Mouse (Mus musculus) midbrain, postnatal 0 days (tissue): ENCODE measurements around the gene Gm38393. TPM values are rescaled to one million over a fixed set of nuclear protein-coding genes. Genes with fewer than 3 reads are reported as not detected.

Experiments
- ATAC-seq: fragments of 200-750 bp; cut with Nextera tagmentation; 2 replicates; pipeline ENCODE4 v1.8.0; 2017; ENCODE audit warnings: moderate number of reproducible peaks, mild to moderate bottlenecking, moderate TSS enrichment, moderate library complexity; ENCODE audit not compliant: low FRiP score
- DNase-seq: peaks from one replicate; pipeline ENCODE4 v3.0.0-alpha.2; 2015; ENCODE audit warnings: low spot score
- H3K27ac ChIP-seq: fragments of 300-500 bp; sonication (generic); 2 replicates; pipeline ENCODE4 v1.5.1; 2014; ENCODE audit warnings: low read depth, mild to moderate bottlenecking, low read length, mixed read lengths
- H3K27me3 ChIP-seq: fragments of 300-500 bp; sonication (generic); 2 replicates; pipeline ENCODE4 v1.6.1; 2014; ENCODE audit warnings: low read length, control low read depth, mixed read lengths; ENCODE audit not compliant: insufficient read depth
- H3K36me3 ChIP-seq: fragments of 300-500 bp; sonication (generic); 2 replicates; pipeline ENCODE4 v1.6.1; 2014; ENCODE audit warnings: low read length, control low read depth, mixed read lengths; ENCODE audit not compliant: insufficient read depth
- H3K4me1 ChIP-seq: fragments of 300-500 bp; sonication (generic); 2 replicates; pipeline ENCODE4 v1.6.1; 2014; ENCODE audit warnings: mild to moderate bottlenecking, control low read depth, antibody characterized with exemption, low read length, mixed read lengths; ENCODE audit not compliant: insufficient read depth
- H3K4me2 ChIP-seq: fragments of 300-500 bp; sonication (generic); 2 replicates; pipeline ENCODE4 v1.6.1; 2014; ENCODE audit warnings: low read depth, mild to moderate bottlenecking, low read length, mixed read lengths; ENCODE audit not compliant: poor library complexity, severe bottlenecking
- H3K4me3 ChIP-seq: fragments of 300-500 bp; sonication (generic); 2 replicates; pipeline ENCODE4 v1.5.1; 2014; ENCODE audit warnings: low read depth, mild to moderate bottlenecking, low read length, moderate library complexity
- H3K9ac ChIP-seq: fragments of 300-500 bp; sonication (generic); replicated peaks from 2 replicates; pipeline ENCODE4 v1.6.1; 2014; ENCODE audit warnings: mild to moderate bottlenecking, low read length, moderate library complexity, mixed read lengths; ENCODE audit not compliant: poor library complexity, severe bottlenecking
- H3K9me3 ChIP-seq: fragments of 300-500 bp; sonication (generic); 2 replicates; pipeline ENCODE4 v1.6.1; 2016; ENCODE audit warnings: low read length, control low read depth
- CTCF ChIP-seq: IDR thresholded peaks from 2 replicates; pipeline ENCODE4 v1.5.1; 2016; ENCODE audit warnings: antibody characterized with exemption, mild to moderate bottlenecking
- WGBS: fragments of 180-500 bp; shearing (Covaris S2); extraction: QIAGEN DNeasy Blood & Tissue Kit; methylation state at CpG from one replicate; pipeline ENCODE4 v1.1.7; 2014; 5-methylcytosine and 5-hydroxymethylcytosine counted together
- polyA plus RNA-seq: library from polyadenylated mRNA; unstranded; fragments of >200 nt; fragmentation: Nextera tagmentation; extraction: Ambion mirVana; gene quantifications from 2 replicates; pipeline ENCODE4 v1.2.1, GENCODE M21; 2015
- total RNA-seq: library from RNA; depleted of rRNA; stranded (reverse); fragments of >200 nt; gene quantifications from 2 replicates; pipeline ENCODE4 v1.2.3, GENCODE M21; 2014; rRNA removed

Gm38393 gene
- total and polyA plus RNA-seq, 2 experiments from 2014 or later = 5.7 to 70.7 TPM

DNA sequence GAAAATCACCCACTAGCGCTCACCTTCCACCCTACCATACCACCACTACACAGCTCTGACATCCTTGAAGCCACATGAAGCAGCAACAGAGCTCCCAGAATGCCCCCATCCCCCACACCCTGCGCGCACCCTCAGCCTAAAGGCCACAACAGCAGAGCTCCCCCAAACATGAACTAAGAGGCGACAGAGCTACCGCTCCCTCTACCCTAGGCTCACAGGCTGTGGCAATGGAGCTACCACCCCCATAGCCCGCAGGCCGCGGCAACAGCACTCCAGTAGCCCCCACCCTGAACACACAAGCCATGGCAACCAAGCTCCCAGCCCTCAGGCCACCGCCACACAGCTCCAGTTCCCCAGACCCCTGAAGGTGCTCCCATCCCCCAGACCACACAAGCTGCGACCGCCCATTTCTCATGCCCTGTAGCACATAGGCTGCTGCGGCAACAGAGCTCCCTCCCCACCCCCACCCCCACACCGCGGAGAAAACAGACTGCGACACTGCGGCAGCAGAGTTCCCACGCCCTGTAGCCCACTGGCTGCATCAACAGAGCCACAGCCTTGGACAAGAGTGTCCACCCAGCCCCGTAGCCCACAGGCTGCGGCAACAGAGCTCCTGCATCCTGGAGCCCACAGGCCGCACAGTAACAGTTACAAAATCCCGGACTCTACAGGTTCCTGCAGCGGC lies 801 bp downstream of the Gm38393 start:
- H3K27me3 ChIP-seq = no peaks in the 10 kb centered on the region
- peak overlapping the region; percentile 42 for H3K4me2 ChIP-seq
- 52% methylated on average over 22 of the region's 22 CpGs for WGBS
- no peaks in the 10 kb centered on the region for H3K4me1 ChIP-seq
- DNase-seq (peak; percentile 72), ATAC-seq (peak; percentile 82)
- peak overlapping the region; percentile 71 for H3K9ac ChIP-seq
- H3K27ac ChIP-seq = peak overlapping the region; percentile 86
- no peaks in the 10 kb centered on the region for H3K36me3 ChIP-seq
- no peak for TF ChIP-seq CTCF
- peak overlapping the region; percentile 36 for H3K4me3 ChIP-seq
- H3K9me3 ChIP-seq = peaks cover 12% of the 10 kb centered on the region; the same call in 1 of the 2 replicates

DNA sequence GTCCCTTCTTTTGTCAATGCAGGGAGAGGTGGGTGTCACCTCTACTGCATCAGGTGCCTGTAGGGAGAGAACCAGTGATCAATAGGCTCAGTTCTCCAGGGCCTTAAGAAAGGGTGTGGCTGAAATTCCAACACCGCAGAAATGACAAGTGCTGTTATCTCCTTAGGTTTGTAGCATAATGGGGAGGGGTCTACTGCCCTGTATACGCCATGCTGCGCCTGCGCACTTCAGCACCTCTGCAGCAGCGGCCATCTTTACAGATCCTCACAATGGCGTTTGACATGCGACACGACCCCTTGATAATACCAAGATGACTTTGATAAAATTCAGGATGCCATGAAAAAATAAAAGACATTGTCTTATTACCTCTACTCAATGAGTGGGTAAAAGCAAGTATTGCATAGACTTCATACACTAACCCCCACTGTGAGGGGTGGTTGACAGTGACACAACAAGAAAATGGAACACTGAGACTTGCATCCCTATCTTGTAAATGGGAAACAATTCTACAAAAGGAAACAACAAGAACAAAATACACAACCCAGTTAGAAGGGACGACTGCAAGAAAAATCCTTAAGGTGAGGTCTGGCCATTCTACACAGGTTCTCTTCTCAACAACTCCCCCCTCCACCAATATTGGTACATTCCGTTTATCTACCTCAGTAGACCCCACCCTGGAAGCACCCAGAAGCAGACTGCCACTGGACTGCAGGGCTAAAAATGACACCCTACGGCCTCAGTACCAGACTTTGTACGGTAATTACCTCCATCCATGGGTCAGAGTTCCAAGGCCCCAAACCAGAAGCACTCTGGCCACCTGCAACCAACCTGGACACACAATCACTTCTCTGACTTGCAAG lies 1.6 kb downstream of the Gm38393 start:
- WGBS = 51% methylated on average over 12 of the region's 12 CpGs
- no peaks in the 10 kb centered on the region for H3K4me1 ChIP-seq
- peak; percentile 89 for DNase-seq
- no peak for TF ChIP-seq CTCF
- ATAC-seq = peak; percentile 85
- peak overlapping the region; percentile 36 for H3K4me3 ChIP-seq
- peak overlapping the region; percentile 42 for H3K4me2 ChIP-seq
- no peaks in the 10 kb centered on the region for H3K27me3 ChIP-seq
- H3K9me3 ChIP-seq = peaks cover 12% of the 10 kb centered on the region; the same call in 1 of the 2 replicates
- peak overlapping the region; percentile 86 for H3K27ac ChIP-seq
- peak overlapping the region; percentile 71 for H3K9ac ChIP-seq
- H3K36me3 ChIP-seq = no peaks in the 10 kb centered on the region

DNA sequence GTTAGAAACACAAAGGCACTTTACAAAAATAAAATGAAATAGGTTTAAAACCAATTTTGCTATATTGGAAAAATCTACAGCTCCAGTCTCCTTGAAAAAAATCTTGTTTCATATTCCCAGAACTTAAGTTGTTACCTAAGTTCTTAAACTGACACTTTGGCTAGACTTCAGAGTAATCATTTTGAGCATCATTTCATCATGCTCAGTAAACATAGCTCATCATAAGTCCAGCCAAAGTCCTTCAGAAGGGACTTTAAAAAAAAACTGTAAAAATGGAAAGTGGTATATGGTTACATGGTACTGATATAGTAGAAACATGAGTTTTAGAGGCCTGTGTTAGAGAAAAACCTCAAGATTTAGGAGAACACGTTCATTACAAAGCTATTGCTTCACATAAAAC lies 26.2 kb downstream of the Gm38393 start:
- H3K4me3 ChIP-seq = no peak overlapping the region
- no peak overlapping the region for H3K9ac ChIP-seq
- H3K27me3 ChIP-seq = no peaks in the 10 kb centered on the region
- H3K4me2 ChIP-seq = no peak overlapping the region
- DNase-seq = no peak
- no peaks in the 10 kb centered on the region; the same call in 1 of the 2 replicates for H3K36me3 ChIP-seq
- no peaks in the 10 kb centered on the region for H3K4me1 ChIP-seq
- H3K9me3 ChIP-seq = no peaks in the 10 kb centered on the region
- no peak for TF ChIP-seq CTCF
- no peak for ATAC-seq
- WGBS = 57% methylated on average over 1 of the region's 1 CpGs
- H3K27ac ChIP-seq = no peak overlapping the region

Other genes with a start within 250 kb of the Gm38393 start
- not detected in 2 replicates for gene Snurf, start within 50 bp of the Gm38393 start, total RNA-seq
- 816 and 853 TPM in 2 replicates for gene Snurf, start within 50 bp of the Gm38393 start, polyA plus RNA-seq
- 544 and 562 TPM in 2 replicates for gene Snrpn, start 135.2 kb upstream of the Gm38393 start, total RNA-seq
- gene Snrpn, start 135.2 kb upstream of the Gm38393 start, polyA plus RNA-seq = 1,182 and 1,261 TPM in 2 replicates